Mouse (Mus musculus) activated CD4-positive, CD25-positive, alpha-beta regulatory T cell, adult 4 months (primary cell): ENCODE measurements around the gene Hoxa6. TPM values are rescaled to one million over a fixed set of nuclear protein-coding genes. Genes with fewer than 3 reads are reported as not detected.

Experiments used
- ATAC-seq: one replicate; pipeline ENCODE4 v1.8.0; 2017
- polyA plus RNA-seq, 2 experiments: library from polyadenylated mRNA; unstranded; fragments of 100-300 nt; shearing (Covaris generic); gene quantifications; one replicate each; pipeline ENCODE4 v1.2.1; 2017

Hoxa6 gene
- polyA plus RNA-seq, 2 experiments from 2014 or later: not detected

DNA sequence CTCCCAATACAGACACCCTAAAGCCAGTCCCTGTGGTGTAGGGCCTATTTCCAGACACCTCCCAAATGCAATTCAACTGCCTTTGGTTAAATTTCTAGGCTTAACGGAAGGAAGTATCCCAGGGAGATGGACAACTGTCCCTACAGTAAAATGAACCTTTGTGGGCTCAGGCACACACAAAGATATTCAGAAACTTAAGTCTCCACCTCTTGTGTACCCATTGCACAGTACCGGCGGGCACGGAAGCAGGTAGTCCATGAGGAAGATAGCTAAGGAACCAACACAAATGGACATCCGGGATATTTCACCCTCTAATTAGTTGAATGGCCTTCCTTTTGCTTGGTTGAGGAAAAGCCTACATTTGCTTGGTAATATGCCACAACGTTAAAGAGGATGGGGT, 32.1 kb downstream of the Hoxa6 start:
- ATAC-seq: no peak

DNA sequence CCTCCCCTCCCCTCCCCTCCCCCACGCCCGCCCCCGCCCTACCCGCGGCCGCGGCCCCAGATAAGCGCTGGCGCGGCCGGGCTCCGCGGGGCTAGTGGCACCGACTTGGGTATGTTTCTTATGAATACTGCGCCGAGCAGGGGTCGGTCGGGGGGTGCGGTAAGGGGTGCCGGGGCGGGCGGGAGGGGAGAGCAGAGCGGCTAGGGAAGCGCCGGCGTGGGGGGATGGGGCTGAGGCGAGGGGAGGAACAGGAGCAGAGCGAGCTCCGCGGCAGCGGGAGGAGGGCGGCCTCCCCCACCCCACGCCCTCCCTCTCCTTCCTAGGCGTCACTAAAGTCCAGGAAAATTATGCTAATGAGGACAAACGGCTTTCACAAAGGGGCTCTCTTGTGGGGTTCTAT, 32.7 kb downstream of the Hoxa6 start:
- ATAC-seq: no peak

DNA sequence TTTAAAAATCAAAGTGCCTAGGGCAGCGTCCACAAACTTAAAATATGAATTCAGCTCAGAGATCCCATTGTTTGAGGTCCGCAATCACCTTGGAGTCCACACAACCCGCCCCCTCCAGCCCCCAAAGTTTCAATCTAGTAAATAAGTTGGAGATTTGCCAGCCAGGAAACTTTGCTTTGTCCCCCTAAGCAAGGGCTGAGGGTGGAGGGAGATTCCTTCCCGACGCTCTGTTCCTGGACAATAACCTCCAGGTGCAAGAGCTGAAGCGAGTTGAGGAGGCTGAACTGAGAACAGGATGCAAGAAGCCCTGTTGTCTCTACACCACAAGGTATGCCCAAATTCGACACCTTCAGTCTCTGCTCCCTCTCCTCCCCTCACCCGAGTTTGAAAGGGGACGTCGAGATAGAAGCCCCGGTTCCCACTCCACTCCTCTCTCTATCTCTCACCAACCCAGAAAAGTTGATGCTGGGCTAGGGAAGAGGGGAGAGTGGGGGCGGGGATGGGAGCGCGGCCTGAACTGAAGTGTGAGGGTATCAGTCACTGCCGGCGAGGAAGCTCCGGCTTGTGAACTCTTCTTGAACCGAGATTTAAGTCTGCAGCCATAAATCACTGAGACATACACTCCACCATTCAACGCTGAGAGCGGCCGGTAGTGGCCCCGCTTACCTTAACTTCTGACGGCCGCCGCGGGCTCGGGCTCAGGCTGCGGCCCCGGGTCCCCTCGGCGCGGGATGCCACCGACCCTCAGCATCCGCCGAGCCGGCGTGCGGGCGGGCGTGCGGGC, 33.4 kb downstream of the Hoxa6 start:
- ATAC-seq: no peak

- ATAC-seq: no peak
Measured at GRCm38 (mm10) chr6:52173648-52174047, 34.9 kb downstream of the Hoxa6 start.

GRCm38 (mm10) chr6:52172501-52172900, 36.0 kb downstream of the Hoxa6 start:
- no peak for ATAC-seq

DNA sequence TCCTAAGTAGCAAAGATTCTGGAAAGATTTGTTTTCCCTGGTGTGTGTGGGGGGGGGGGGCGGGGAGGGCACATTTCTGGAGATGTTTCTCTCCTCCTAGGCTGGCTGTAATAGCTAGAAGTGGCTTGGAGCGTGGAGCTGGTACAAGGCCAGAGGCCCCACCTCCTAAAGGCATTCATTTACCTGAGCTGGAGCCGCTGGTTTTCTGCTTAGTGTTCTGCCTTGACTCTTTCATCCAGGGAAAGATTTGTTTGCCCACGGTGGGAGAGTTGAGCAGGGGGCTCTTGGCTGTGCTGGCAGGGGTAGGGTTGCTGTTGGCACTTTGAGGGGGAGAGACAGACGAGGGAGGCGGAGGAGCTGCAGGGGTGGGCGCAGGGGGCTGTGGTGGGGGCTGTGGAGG, 36.6 kb downstream of the Hoxa6 start:
- no peak for ATAC-seq

DNA sequence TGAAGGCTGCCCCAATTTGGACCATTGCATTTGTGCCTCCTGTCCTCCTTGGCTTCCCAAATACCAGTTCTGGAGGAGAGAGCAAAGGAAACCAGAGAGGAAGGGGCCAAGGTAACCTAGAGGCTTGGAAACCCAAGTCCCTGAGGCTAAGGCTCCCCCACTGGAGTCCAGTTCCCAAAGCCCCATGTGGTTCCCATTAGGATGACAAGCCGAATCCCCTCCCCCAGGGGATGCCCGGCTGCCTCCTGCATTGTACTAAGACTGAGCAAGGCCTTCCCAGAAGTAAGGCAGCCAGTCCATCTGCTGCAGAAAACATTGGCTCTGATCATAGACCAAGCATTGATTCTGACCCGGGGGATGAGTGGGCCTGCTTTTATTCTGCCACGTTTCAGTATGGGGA, 37.2 kb downstream of the Hoxa6 start:
- no peak for ATAC-seq

DNA sequence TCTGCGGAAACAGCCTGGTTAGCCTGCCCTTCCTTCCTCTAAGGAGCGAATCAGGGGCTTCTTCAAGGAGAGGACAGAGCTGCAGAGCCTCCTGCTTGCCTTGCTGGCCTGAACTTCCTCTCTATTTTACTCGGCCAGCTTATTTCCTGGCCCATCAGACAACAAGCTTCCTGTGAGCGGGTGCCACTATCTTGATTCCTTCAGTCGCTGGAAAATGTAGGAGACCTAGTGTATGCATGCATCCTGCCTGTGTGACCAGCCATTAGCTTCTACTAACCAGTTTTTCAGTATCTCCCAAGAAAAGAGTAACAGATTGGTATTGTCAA, 37.7 kb downstream of the Hoxa6 start:
- ATAC-seq: no peak

GRCm38 (mm10) chr6:52170166-52170897, 38.2 kb downstream of the Hoxa6 start:
- ATAC-seq: no peak

DNA sequence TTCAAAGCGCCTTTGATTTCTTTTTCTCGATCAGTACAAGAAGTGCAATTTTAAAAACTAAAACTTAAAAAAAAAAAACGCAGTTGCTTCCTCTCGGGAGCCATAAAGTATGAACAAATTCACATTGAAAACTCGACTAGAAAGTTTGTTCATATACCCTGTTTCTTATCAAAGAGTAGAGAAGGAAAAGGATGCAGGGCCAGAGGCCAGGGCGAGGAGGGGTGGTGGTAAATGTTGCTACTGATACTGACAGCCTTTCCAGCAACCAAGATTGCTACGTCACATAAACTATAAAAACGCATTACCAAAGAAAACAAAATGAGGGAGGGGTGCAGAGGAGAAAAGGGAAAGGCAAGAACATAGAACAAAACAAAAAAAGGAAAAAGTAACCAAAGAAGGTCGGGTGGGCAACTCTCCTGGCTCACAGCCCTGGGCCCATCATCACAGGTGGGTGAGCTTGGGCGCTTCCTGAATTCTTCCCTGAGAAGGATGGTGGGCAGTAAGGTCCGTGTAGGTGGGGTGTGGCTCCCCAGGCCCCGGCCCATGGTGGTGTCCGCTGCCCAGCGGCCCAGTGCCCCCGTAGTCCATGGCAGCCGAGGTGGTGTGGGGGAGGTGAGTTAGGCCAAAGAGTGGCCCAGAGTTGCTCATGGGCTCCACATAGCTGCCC, 38.9 kb downstream of the Hoxa6 start:
- ATAC-seq: no peak

DNA sequence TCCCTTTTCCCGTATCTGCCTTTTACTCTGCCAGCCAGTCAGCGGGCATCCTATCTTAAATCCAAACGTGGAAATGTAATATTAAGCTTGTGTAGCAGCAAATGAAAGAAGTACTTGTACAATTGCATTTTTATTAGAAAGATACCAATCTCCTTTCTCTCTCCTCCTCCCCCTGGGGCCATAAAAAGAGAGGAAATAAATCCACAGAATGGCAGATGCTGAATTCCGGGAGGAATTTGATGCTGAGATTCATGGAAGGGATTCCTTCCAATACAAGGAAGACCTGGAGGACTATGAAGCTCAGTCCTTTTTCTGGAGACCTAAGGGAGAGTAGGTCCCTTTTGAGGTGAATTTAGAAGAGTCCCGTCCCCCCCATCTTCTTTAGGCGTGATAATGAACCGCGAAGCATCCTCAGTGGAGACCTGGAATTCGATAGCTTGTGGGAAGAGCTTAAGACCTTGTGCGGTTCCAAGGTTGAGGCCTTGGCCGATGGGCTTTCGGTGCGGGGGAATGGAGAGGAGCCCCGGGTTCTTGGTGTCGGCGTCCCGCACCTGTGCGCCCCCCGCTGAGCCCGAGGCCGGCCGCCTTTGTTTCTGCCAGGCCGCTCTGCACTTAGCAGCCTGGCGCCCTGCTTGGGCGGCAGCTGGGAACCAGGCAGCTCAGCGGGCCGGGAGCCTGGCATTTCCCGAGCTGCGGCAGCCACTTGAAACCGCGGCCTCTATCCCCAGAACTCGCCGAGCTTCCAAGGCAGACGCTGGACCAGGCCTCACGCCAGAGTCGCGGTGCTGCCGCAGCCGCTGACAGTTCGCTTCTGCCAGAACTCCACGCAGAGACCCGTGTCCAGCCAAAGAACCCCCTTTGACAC, 40.1 kb downstream of the Hoxa6 start:
- ATAC-seq: no peak

DNA sequence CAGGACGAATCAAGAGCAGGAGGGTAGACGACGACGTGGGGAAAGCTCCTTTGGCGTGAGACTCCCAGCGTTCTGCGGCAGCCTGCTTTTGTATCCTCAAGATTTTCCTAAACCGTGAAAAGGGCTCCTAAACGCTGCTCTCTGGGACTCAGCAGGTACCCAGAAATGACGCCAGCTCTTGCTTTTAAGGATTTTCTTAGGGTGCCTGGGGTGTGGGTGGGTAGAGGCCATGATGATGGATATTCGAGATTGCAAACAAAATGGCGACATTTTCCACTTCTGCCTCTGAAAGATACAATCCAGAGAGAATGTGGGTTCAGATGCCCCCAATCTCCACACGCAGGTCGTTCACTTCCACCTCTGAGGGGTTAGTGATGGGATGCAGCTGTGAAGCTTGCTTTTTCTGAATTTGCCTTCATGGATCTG, 40.8 kb downstream of the Hoxa6 start:
- ATAC-seq: no peak

GRCm38 (mm10) chr6:52167176-52167575, 41.3 kb downstream of the Hoxa6 start:
- ATAC-seq: no peak

GRCm38 (mm10) chr6:52166431-52167077, 42.0 kb downstream of the Hoxa6 start:
- ATAC-seq: no peak

- ATAC-seq: no peak
Measured at GRCm38 (mm10) chr6:52165441-52166370, 42.8 kb downstream of the Hoxa6 start.

- ATAC-seq: no peak
Measured at GRCm38 (mm10) chr6:52164626-52165440, 43.7 kb downstream of the Hoxa6 start, which contains the start of gene Hoxa2. Hoxa2 (minus strand) TSS chr6:52164831.

- no peak for ATAC-seq
Measured at GRCm38 (mm10) chr6:52164051-52164625, 44.4 kb downstream of the Hoxa6 start.

DNA sequence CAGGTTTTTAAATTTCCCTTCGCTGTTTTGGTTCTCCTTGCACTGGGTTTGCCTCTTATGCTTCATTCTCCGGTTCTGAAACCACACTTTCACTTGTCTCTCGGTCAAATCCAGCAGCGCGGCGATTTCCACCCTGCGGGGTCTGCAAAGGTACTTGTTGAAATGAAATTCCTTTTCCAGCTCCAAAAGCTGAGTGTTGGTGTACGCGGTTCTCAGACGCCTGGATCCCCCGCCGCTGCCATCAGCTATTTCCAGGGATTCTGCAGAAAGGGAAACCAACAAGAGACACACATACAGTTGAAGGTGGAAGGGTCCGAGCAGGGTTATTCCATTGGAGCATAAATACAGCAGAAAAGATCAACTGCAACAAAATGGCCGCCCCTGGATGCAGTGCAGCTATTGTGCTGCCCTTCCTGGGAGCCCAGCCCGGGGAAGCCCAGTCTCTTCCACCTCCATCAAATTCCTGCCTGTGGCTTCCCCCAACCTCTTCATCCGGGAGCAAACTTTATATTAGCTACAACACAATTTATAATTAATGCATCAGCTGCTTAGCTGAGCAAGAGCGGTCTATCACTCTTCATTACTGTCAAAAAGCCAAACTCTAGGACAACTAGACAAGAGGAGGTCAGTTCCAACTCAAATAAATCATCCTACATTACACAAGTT, 45.0 kb downstream of the Hoxa6 start:
- no peak for ATAC-seq
